Mouse (Mus musculus): ENCODE data around the gene Med24. TPM values are rescaled to one million over a fixed set of nuclear protein-coding genes. Genes with fewer than 3 reads are reported as not detected.
"Not testable (repeated sequence)": the region's sequence is repeated elsewhere in the genome, so short reads cannot be mapped to it uniquely, and the experiment has no call there.

The Med24 gene
- total and polyA plus RNA-seq, 3 experiments = 41.6 to 54.5 (median 48.1) TPM

GRCm38 (mm10) chr11:98675829-98676363, 53.3 kb downstream of the Med24 start:
- no peaks in the 10 kb centered on the region for H3K4me1 ChIP-seq (ENCODE audit: control insufficient read depth, insufficient read depth, low read length)
- WGBS = 33% methylated on average over 7 of the region's 7 CpGs
- H3K27me3 ChIP-seq (ENCODE audit: control insufficient read depth, insufficient read depth, low read length) = no peaks in the 10 kb centered on the region
- no peak for DNase-seq
- TF ChIP-seq EP300 (IDR thresholded peaks at IDR 0.05; ENCODE audit: insufficient read depth, low read depth, low read length) (no peak), POLR2A (IDR thresholded peaks at IDR 0.05; ENCODE audit: insufficient read depth, low read depth, low read length) (no peak), CTCF (IDR thresholded peaks at IDR 0.05) (no peak)
- no peaks in the 10 kb centered on the region for H3K36me3 ChIP-seq (ENCODE audit: control insufficient read depth, insufficient read depth, low read length)
- H3K9ac ChIP-seq (ENCODE audit: low read depth, low read length) = no peak overlapping the region
- no peaks in the 10 kb centered on the region for H3K79me2 ChIP-seq (replicated peaks; ENCODE audit: control insufficient read depth, insufficient read depth, low read length)
- H3K27ac ChIP-seq = no peak overlapping the region
- H3K4me3 ChIP-seq = no peak overlapping the region
- intact Hi-C loops (cut with DNase I) = no loop called here

- H3K27ac ChIP-seq; H3K79me2 ChIP-seq (replicated peaks; ENCODE audit: control insufficient read depth, insufficient read depth, low read length); H3K9ac ChIP-seq (ENCODE audit: low read depth, low read length); H3K36me3 ChIP-seq (ENCODE audit: control insufficient read depth, insufficient read depth, low read length); H3K4me1 ChIP-seq (ENCODE audit: control insufficient read depth, insufficient read depth, low read length); H3K27me3 ChIP-seq (ENCODE audit: control insufficient read depth, insufficient read depth, low read length); intact Hi-C loops (cut with DNase I); H3K4me3 ChIP-seq: not testable (repeated sequence)
- 4% methylated on average over 7 of the region's 7 CpGs for WGBS
- peak; percentile 52 to 61 for DNase-seq
- TF ChIP-seq CTCF (IDR thresholded peaks at IDR 0.05) = peak; percentile 62
Observed at GRCm38 (mm10) chr11:98673136-98673535, 56.1 kb downstream of the Med24 start.

- DNase-seq = no peak
- Histone ChIP-seq H3K27me3 (ENCODE audit: control insufficient read depth, insufficient read depth, low read length) (peaks cover 1% of the 10 kb centered on the region), H3K4me1 (ENCODE audit: control insufficient read depth, insufficient read depth, low read length) (no peaks in the 10 kb centered on the region), H3K36me3 (ENCODE audit: control insufficient read depth, insufficient read depth, low read length) (no peaks in the 10 kb centered on the region), H3K27ac (no peak overlapping the region), H3K4me3 (no peak overlapping the region), H3K9ac (ENCODE audit: low read depth, low read length) (no peak overlapping the region), H3K79me2 (replicated peaks; ENCODE audit: control insufficient read depth, insufficient read depth, low read length) (no peaks in the 10 kb centered on the region)
- TF ChIP-seq CTCF (IDR thresholded peaks at IDR 0.05) (no peak), EP300 (IDR thresholded peaks at IDR 0.05; ENCODE audit: insufficient read depth, low read depth, low read length) (no peak), POLR2A (IDR thresholded peaks at IDR 0.05; ENCODE audit: insufficient read depth, low read depth, low read length) (no peak)
- whole genome bisulfite sequencing = 62% methylated on average over 5 of the region's 5 CpGs
- intact Hi-C loops (cut with DNase I) = no loop called here
Observed at GRCm38 (mm10) chr11:98672482-98672881, 56.8 kb downstream of the Med24 start.

GRCm38 (mm10) chr11:98671857-98672256, 57.4 kb downstream of the Med24 start:
- DNase-seq = no peak

GRCm38 (mm10) chr11:98671284-98671815, 57.9 kb downstream of the Med24 start:
- peaks cover 4% of the 10 kb centered on the region for H3K27me3 ChIP-seq (ENCODE audit: control insufficient read depth, insufficient read depth, low read length)
- no peaks in the 10 kb centered on the region for H3K79me2 ChIP-seq (replicated peaks; ENCODE audit: control insufficient read depth, insufficient read depth, low read length)
- no peak for DNase-seq
- H3K4me1 ChIP-seq (ENCODE audit: control insufficient read depth, insufficient read depth, low read length) = no peaks in the 10 kb centered on the region
- H3K36me3 ChIP-seq (ENCODE audit: control insufficient read depth, insufficient read depth, low read length) = no peaks in the 10 kb centered on the region
- no peak overlapping the region for H3K9ac ChIP-seq (ENCODE audit: low read depth, low read length)
- no peak overlapping the region for H3K27ac ChIP-seq
- TF ChIP-seq CTCF (IDR thresholded peaks at IDR 0.05) (no peak), EP300 (IDR thresholded peaks at IDR 0.05; ENCODE audit: insufficient read depth, low read depth, low read length) (no peak)
- no peak overlapping the region for H3K4me3 ChIP-seq
- intact Hi-C loops (cut with DNase I) = no loop called here
- 49% methylated on average over 3 of the region's 3 CpGs for WGBS

More at GRCm38 (mm10) chr11:98671857-98672256, 57.4 kb downstream of the Med24 start:
- WGBS = 29% methylated on average over 5 of the region's 5 CpGs
- Histone ChIP-seq H3K27me3 (ENCODE audit: control insufficient read depth, insufficient read depth, low read length) (peaks cover 1% of the 10 kb centered on the region), H3K4me1 (ENCODE audit: control insufficient read depth, insufficient read depth, low read length) (no peaks in the 10 kb centered on the region), H3K79me2 (replicated peaks; ENCODE audit: control insufficient read depth, insufficient read depth, low read length) (no peaks in the 10 kb centered on the region), H3K36me3 (ENCODE audit: control insufficient read depth, insufficient read depth, low read length) (no peaks in the 10 kb centered on the region), H3K27ac (no peak overlapping the region), H3K4me3 (no peak overlapping the region), H3K9ac (ENCODE audit: low read depth, low read length) (no peak overlapping the region)
- TF ChIP-seq POLR2A (IDR thresholded peaks at IDR 0.05; ENCODE audit: insufficient read depth, low read depth, low read length) = no peak
- no peak for TF ChIP-seq EP300 (IDR thresholded peaks at IDR 0.05; ENCODE audit: insufficient read depth, low read depth, low read length)
- no peak for TF ChIP-seq CTCF (IDR thresholded peaks at IDR 0.05)
- intact Hi-C loops (cut with DNase I) = no loop called here

- no peak for DNase-seq
- no peak overlapping the region for H3K9ac ChIP-seq (ENCODE audit: low read depth, low read length)
- WGBS = 52% methylated on average over 2 of the region's 2 CpGs
- H3K27me3 ChIP-seq (ENCODE audit: control insufficient read depth, insufficient read depth, low read length) = peaks cover 5% of the 10 kb centered on the region
- no peak for TF ChIP-seq EP300 (IDR thresholded peaks at IDR 0.05; ENCODE audit: insufficient read depth, low read depth, low read length)
- no peak for TF ChIP-seq POLR2A (IDR thresholded peaks at IDR 0.05; ENCODE audit: insufficient read depth, low read depth, low read length)
- no peak for TF ChIP-seq CTCF (IDR thresholded peaks at IDR 0.05)
- H3K79me2 ChIP-seq (replicated peaks; ENCODE audit: control insufficient read depth, insufficient read depth, low read length) = no peaks in the 10 kb centered on the region
- no peak overlapping the region for H3K27ac ChIP-seq
- no peaks in the 10 kb centered on the region for H3K4me1 ChIP-seq (ENCODE audit: control insufficient read depth, insufficient read depth, low read length)
- intact Hi-C loops (cut with DNase I) = no loop called here
- H3K36me3 ChIP-seq (ENCODE audit: control insufficient read depth, insufficient read depth, low read length) = no peaks in the 10 kb centered on the region
- H3K4me3 ChIP-seq = no peak overlapping the region
Observed at GRCm38 (mm10) chr11:98668984-98669383, 60.3 kb downstream of the Med24 start.
